Mouse (Mus musculus) embryo, embryonic 11.5 days (tissue): ENCODE measurements around the gene Atrip.
A peak's percentile ranks its signal among the peaks of the same experiment; 100 is the strongest.

Source experiments
- DNase-seq: peaks from one replicate; pipeline ENCODE4 v3.0.0-alpha.2; 2012; ENCODE audit warnings: low read depth, low spot score

The Atrip gene

DNA sequence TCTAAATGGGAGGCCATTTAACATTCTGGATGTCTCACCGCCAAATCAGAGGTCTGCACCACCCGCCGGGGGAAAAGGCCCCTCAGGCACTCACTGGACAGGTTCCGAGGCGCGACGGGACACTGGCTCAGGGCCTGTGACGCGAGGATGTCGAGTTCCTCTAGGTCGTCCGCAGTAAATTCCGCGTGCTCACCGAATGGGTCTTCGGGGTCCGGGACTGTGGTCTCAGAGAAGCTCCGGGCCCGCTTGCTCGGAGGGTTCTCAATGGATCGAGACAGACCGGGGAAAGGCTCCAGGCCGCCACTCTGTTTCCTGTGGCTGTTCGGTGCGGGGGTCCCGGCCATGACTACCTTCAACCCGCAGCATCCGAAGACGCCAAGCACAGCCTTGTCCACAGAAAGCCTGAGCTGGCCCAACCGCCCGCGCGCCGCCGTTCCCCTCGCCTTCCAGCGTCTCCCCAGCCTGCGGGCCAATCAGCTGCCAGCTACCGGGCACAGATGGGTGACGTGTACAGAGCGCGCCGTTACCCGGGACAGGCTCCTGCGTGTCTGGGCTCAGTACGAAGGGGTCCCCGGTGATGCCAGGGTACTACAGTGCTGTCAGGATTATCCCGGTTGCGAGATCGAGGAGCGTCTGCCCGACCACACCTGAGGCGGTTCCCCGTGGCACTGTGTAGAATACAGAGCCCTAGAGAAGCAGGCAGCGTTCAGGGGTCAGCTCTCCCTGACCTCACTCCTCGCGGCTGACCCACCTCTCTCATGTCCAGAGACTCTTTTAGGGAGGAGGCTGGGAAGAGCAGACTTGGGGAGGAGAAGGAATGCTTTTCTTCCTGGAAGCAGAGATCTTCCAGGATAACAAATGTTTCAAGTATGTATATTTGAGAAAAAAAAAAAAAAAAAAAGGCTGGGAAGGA lies at the start of gene Atrip:
Gene Atrip (minus strand): TSS at position 464 of the 913 bp plus-strand sequence.
- peak; percentile 83 for DNase-seq

DNA sequence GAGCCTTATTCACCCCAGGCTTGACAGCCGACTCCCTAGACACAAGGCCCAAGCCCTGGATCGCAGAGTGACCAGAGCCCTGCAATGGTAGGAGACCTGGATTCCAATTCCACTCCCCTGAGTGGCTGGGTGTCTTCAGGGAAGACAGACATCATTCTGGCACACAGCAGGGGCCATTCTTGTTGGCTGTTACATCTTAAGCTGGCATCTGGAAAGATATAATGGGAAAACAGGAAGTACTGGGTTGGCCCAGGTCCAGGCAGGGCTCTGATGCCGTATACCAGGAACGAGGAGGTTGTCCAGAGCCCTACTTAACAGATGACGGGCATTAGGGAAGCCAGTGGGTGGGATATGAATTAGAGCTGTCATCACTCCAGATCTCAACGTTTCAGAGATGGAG lies 49.3 kb upstream of the Atrip start:
- DNase-seq = no peak

DNA sequence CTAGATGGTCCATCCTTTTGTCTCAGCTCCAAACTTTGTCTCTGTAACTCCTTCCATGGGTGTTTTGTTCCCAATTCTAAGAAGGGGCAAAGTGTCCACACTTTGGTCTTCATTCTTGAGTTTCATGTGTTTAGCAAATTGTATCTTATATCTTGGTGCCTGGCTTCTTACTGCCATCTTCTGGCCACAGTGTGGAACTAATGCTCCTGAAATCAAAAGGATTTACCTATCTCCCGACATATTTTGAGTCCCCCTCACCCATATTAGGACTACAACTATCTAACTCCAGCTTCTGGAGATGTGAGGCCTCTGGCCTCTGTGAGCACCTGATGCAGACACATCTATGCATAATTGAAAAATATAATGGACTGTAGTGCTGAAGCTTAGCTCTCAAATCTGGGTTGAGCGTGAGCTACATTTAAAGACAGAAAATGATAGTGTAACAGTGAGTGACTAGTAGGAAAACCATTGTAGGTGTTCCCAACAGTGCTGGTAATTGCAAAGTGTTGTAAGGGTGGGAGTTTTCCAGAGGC lies 48.7 kb upstream of the Atrip start:
- DNase-seq = peak; percentile 27

DNA sequence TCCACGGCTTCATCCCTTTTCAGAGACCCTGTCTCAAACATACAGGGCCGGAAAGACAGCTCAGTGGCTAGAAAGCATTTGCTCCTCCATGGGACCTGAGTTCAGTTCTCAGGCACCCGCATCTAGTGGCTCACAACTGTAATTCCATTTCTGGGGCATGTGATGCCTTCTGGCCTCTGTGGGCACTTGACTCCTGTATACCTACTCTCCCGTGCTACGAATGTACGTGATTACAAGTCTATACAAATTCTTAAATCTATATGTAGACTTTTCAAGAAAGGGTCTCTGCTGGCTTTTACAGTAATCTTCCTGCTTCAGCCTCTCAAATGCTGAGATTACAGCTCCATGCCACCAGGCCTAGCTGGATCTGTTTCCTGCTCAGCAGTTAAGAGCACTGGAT lies 47.0 kb upstream of the Atrip start:
- DNase-seq = no peak

DNA sequence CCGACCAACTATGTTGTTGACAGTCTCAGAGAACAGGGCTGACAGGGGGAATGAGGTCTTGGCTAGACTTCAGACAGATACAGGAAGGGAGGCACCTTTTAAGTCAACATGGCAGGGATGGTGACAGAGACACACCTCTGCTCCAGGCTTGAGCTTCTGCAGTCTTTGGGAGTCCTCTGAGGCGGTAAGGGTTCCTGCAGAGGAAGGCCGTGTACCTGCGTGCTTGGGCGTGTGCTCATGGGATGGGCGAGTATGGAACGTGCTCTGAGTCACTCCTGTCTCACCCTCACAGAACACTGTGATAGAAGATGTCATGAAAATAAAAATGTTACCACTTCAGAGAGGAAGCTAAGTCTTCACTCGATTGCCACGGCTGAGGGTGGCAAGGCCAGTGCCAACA lies 45.6 kb upstream of the Atrip start:
- no peak for DNase-seq

DNA sequence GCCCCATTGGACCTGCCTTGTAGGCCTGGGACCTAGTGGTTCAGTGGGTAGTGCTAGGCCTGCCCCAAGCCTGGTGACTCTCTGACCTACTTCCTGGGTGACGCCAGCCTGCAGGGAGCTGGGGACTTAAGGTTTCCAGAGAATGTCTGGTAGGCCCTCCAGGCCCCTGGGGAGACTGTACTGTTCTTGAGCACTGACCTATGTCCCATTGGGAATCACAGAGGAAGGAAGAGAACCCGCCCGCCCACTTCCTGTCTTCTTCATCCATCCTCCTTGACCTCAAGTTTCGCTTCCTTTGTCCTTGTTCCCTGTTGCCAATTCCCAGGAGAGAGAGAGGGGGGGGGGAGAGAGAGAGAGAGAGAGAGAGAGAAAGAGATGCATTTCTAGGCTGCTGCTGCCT lies 44.2 kb upstream of the Atrip start:
- no peak for DNase-seq

DNA sequence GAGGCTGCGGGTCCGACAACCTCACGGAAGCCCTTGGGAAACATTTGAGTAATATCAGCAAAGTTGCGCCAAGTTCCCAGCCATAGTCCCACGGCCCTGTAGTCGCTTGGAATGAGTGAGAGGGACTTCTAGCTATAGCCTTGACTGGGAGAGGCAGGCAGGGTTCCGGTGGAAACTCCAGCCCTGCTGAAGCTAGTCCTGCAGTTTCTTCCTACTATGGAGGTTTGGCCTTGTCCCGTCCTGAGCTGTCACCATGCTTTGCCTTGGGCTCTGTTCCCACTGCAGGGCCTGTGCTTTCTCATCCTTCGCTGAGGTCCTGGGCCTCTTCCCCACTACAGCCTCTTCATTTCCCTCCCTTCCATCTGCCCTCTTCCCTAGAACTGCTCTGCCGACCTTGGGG lies 42.3 kb upstream of the Atrip start:
- no peak for DNase-seq

DNA sequence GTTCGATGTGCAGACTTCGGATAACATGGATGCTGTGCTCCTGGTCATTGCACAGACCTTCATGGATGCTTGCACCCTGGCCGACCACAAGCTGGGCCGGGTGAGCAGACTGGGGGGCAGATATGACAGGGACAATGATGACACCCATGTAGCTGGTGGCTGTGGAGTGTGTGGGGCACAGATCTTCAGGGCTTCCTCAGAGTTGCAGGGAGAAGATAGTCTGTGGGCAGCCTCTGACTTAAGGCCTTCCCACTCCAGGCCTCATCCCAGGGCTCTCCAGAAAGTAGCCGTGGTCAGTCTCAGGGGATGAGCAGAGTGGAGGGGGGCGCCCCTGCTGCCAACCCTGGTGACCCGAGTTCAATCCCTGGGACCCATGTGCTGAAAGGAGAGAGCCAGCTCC lies 40.9 kb upstream of the Atrip start:
- DNase-seq = no peak

DNA sequence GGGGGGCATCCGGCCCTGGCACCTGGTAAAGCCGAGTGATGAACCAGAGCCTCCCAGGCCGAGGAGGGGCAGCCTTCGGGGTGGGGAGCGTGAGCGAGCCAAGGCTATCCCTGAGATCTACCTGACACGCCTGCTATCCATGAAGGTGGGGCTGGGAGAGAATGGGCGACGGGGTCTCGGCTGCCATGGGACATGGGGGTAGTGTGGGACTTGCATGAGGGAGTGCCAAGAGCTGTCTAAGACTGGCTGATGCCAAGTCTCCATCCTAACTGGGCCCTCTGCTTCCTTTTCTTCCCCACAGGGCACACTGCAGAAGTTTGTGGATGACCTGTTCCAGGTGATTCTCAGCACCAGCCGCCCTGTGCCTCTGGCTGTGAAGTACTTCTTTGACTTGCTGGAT lies 40.4 kb upstream of the Atrip start:
- no peak for DNase-seq

DNA sequence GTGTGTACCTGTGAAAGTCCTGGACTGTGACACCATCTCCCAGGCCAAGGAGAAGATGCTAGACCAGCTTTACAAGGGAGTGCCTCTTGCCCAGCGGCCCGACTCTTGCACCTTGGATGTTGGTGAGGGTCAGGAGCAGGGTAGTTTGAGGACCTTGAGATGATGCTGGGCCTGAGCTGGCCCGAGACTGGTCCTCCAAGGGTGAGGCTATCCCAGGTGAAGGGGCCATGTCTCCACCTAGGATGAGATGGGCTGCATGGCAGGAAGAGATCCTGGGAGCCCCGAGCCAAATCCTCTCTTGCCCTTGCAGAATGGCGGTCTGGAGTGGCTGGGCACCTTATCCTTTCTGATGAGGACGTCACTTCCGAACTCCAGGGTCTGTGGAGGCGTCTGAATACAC lies 39.4 kb upstream of the Atrip start:
- DNase-seq = no peak

DNA sequence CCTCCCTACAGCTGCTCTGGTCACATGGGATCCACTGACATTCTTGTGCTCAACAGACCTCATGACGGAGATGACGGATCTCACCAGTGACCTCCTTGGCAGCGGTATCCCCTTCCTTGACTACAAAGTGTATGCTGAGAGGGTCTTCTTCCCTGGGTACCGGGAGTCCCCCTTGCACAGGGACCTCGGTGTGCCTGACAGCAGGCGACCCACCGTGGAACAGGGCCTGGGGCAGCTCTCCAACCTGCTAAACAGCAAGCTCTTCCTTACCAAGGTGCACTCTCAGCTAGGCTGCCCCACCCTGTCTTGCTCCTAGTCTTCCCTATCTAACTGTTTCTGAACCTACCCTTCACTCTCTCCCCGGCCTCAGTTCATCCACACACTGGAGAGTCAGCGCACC lies 37.7 kb upstream of the Atrip start:
- no peak for DNase-seq

DNA sequence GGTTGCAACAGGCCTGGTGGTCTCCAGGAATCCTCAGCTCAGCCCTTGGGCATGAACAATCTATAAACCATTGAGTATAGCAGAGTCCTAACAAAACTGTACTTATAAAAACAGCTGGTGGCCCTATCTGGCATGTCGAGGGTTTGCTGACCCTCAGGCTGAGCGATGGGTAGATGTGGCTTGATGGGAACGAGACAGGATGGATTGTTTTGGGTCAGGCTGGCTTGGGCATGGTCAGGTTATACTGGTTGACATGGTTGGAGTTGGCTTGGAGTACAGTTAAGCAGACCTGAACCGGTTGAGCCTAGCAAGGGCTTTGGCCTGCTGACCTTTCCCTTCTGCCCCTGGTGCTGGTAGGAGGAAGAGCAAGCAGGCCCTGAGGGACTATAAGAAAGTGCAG lies 37.2 kb upstream of the Atrip start:
- DNase-seq = no peak

DNA sequence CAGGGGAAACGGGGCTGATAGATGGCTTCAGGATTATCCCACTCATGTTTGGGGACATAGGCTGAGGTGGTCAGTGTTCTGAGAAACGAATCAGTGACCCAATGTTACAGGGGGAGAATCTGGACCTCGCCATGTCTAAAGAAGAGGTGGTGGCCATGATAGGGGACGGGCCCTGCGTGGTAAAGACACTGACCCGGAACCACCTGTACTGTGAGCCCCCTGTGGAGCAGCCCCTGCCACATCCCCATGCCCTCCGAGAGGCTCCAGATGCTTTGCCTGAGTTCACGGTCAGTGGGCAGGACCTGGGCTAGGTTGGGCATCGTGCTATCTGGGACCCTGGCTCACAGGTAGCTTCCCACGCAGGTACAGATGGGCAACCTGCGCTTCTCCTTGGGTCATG lies 36.3 kb upstream of the Atrip start:
- no peak for DNase-seq

DNA sequence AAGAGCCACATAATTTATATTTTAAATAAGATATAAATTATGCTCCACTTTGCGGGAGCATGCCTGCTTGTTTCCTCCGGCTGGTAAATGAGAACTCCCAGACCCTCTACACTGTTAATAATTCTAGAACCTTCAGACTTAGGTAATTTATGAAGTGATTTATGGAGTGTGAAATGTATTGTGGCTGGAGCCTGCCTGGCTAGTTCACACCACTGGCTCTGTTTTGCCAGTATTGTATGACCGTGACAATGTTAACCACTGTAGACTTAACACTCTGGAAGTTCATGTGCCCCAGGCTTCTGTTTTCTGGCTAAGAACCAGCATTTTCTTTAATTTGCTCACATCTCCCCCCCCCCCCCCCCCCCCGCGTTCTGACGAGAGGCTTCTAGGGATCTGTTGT lies 33.4 kb upstream of the Atrip start:
- DNase-seq = no peak

DNA sequence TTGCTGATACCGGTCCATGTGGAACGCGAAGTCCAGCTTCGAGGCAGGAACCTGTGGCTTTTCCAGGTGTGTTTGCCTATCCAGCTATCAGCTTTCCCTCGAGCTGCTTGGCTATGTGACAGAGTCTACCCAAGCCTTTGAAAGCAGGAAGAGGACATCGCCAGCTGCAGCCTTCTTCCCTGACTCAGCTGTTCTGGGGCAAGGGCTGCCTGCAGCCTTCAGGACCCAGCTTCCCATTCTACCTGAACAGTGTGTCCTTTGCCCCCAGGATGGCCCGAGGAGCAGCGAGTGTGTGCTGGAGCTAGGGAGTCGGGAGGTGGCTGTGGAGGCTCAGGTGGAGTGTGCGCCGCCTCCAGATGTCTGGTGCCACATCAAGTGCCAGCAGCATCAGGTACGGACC lies 31.7 kb upstream of the Atrip start:
- DNase-seq = no peak

DNA sequence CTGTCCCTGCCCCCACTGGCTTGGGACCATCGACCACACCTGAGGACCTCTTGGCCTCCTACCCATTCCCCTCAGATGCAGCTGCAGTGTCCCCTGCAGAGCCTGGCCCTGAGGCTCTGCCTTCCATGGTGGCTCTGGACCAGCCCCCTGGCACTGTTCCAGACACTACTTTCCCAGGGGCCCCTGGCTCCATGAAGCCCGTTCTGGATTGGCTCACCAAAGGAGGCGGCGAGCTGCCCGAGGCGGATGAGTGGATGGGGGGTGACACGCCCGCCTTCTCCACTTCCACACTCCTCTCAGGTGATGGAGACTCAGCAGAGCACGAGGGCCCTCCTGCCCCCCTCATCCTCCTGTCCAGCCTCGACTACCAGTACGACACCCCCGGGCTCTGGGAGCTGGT lies 31.1 kb upstream of the Atrip start:
- DNase-seq = no peak

DNA sequence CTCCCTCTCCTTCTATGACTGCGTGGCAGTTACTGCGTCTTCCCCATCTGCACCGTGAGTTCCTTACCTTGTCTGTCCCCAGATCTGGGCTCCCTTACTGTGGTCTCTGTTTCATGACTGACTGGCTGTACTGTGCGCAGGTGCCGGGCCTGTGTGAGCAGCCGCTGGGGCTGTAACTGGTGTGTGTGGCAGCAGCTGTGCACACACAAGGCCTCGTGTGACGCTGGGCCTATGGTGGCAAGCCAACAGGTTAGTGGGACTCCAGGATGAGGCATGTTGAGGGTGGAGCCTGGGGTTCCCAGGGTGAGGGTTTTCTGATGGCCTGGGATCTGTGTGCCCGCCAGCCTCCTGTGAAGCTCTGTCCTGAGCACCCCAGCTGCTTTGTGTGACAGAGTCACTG lies 30.2 kb upstream of the Atrip start:
- no peak for DNase-seq

DNA sequence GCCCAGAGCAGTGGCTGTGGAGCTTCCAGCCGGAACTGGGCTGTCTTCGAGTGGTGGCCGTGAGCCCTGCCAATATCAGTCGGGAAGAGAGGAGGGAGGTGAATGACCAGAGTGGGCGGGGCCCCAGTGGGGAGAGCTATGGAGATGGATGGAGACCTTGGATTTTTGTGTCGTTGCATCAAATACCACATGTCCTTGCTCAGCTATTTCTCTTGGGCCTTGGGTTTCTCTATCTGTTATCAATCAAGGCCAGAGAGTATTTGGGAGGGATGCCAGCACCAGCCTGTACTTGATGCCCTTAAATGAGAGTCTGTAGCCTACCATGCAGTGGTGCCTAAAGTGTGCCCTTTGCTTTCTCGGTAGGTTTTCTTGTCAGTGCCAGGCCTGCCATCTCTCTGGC lies 29.3 kb upstream of the Atrip start:
- no peak for DNase-seq

DNA sequence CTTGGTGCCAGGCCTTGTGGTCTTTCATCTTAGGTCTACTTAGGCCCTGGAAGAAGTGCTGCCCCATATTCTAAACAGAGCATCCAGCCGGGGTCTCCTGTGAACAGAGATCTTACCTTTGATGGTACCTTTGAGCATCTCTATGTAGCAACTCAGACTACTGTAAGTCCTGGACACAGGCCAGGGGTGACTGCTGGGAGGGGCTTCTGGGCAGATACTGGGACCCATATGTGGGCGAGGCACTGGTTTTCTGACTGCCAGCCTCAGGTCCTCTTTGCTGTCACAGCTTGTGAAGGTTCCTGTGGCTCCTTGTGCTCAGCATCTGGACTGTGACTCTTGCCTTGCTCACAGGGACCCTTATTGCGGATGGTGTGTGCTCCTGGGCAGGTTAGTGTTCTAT lies 28.6 kb upstream of the Atrip start:
- DNase-seq = no peak

DNA sequence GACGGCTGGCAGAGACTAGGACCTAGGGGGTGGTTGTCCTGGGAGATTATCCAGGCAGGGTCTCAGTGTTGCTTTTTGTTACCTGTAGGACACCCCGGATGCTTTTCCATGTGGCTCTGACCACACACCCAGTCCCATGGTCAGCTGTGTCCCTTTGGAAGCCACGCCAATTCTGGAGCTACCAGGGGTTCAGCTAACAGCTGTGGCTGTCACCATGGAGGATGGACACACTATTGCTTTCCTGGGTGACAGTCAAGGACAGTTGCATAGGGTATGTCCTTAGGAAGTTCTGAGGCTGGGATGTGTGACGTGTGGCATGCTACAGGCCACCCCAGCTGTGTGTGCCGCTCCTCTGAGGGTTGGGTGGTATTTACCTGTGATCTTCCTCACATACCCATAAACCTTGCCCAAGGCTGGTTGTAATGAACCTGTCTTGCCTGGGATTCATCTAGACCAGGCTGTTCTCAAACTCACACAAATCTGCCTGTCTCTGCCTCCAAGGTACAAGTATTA lies 28.1 kb upstream of the Atrip start:
- no peak for DNase-seq

DNA sequence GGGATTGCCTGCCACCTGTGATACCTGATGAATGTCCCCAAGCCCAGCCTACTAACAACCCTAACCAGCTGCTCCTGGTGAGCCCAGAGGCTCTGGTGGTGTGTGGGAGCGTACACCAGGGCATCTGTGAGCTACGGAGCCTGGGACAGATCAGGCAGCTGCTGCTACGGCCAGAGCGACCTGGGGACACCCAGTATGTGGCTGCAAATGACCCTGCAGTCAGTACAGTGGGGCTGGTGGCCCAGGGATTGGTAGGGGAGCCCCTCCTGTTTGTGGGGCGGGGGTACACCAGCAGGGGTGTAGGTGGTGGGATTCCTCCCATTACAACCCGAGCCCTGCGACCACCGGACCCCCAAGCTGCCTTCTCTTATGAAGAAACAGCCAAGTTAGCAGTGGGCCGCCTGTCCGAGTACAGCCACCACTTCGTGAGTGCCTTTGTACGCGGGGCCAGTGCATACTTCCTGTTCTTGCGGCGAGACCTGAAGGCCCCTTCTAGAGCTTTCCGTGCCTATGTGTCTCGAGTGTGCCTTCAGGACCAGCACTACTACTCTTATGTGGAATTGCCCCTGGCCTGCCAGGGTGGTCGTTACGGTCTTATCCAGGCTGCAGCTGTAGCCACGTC lies 26.5 kb upstream of the Atrip start:
- DNase-seq = no peak

DNA sequence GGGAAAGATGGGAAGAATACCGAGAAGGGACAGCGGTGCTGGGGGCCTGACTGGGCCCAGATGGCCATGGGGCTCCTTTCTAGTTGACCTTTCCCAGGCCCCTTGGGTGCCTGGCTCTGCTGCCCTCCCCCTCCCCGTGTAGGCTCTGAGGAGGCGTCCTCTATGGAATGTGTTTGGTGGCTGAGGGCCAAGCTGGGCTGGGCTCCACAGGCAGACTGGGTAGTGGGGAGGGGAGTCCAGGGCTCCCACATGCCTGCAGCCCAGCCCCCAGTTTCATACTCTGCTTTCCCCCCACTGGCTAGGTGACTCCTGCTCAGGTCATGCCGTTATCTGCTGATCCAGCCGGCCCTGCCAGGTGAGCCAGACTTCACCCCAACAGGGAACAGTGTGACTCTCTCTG lies 25.0 kb upstream of the Atrip start:
- DNase-seq = no peak

DNA sequence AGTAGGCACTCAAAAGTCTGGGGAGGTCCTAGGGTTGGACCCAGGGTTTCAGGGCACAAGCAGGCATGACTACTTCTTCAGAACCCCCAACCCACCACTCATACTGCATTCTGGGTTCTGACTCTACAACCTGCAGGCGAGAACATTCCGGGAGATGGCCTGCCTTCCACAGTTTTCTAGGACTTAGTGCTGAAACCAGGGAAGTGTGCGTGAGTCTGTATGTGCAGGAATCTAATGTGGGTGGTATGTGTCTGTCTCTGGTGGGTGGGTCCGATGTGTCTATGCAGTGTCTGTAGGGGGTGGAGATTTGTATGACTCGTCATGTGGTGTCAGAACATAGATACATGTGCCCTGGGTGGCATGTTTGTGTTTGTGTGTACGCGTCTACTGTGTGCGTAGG lies 24.4 kb upstream of the Atrip start:
- DNase-seq = no peak
